Mouse (Mus musculus) embryonic facial prominence, embryonic 15.5 days (tissue): ENCODE results near the gene Dync1li2. TPM values are rescaled to one million over a fixed set of nuclear protein-coding genes. Genes with fewer than 3 reads are reported as not detected.

Experiments
- ATAC-seq: fragments of 200-750 bp; cut with Nextera tagmentation; 2 replicates; pipeline ENCODE4 v1.8.0; 2017; ENCODE audit warnings: low read depth, moderate TSS enrichment; ENCODE audit not compliant: insufficient number of reproducible peaks, low FRiP score, low TSS enrichment
- H3K27ac ChIP-seq: fragments of 300-500 bp; sonication (generic); replicated peaks from 2 replicates; pipeline ENCODE4 v1.5.1; 2015; ENCODE audit warnings: mild to moderate bottlenecking, inconsistent platforms
- H3K27me3 ChIP-seq: fragments of 300-500 bp; sonication (generic); 2 replicates; pipeline ENCODE4 v1.6.1; 2015; ENCODE audit warnings: inconsistent platforms
- H3K36me3 ChIP-seq: fragments of 300-500 bp; sonication (generic); 2 replicates; pipeline ENCODE4 v1.6.1; 2015; ENCODE audit warnings: mild to moderate bottlenecking, inconsistent platforms
- H3K4me1 ChIP-seq: fragments of 300-500 bp; sonication (generic); 2 replicates; pipeline ENCODE4 v1.6.1; 2015; ENCODE audit warnings: inconsistent platforms
- H3K4me2 ChIP-seq: fragments of 300-500 bp; sonication (generic); replicated peaks from 2 replicates; pipeline ENCODE4 v1.6.1; 2015; ENCODE audit warnings: mild to moderate bottlenecking, inconsistent platforms
- H3K4me3 ChIP-seq: fragments of 300-500 bp; sonication (generic); replicated peaks from 2 replicates; pipeline ENCODE4 v1.5.1; 2015; ENCODE audit warnings: mild to moderate bottlenecking, inconsistent platforms
- H3K9ac ChIP-seq: fragments of 300-500 bp; sonication (generic); 2 replicates; pipeline ENCODE4 v1.6.1; 2015; ENCODE audit warnings: inconsistent platforms
- H3K9me3 ChIP-seq: fragments of 300-500 bp; sonication (generic); replicated peaks from 2 replicates; pipeline ENCODE4 v1.6.1; 2016; ENCODE audit warnings: inconsistent platforms
- WGBS: fragments of 180-500 bp; shearing (Covaris S2); methylation state at CpG from one replicate; pipeline ENCODE4 v1.1.7; 2015; 5-methylcytosine and 5-hydroxymethylcytosine counted together
- polyA plus RNA-seq: library from polyadenylated mRNA; unstranded; fragments of >200 nt; fragmentation: Nextera tagmentation; extraction: Ambion mirVana; gene quantifications from 2 replicates; pipeline ENCODE4 v1.2.1, GENCODE M21; 2015

The Dync1li2 gene
- polyA plus RNA-seq, 1 experiment from 2014 or later: 63.0 TPM

GRCm38 (mm10) chr8:104380269-104380668 is 62.6 kb downstream of the Dync1li2 start:
- Histone ChIP-seq H3K9me3 (no peaks in the 10 kb centered on the region), H3K36me3 (no peaks in the 10 kb centered on the region), H3K4me1 (peaks cover 44% of the 10 kb centered on the region), H3K4me2 (no peak overlapping the region), H3K4me3 (no peak overlapping the region), H3K9ac (no peak overlapping the region), H3K27ac (no peak overlapping the region), H3K27me3 (no peaks in the 10 kb centered on the region)
- 85% methylated on average over 7 of the region's 7 CpGs for WGBS
- no peak for ATAC-seq

DNA sequence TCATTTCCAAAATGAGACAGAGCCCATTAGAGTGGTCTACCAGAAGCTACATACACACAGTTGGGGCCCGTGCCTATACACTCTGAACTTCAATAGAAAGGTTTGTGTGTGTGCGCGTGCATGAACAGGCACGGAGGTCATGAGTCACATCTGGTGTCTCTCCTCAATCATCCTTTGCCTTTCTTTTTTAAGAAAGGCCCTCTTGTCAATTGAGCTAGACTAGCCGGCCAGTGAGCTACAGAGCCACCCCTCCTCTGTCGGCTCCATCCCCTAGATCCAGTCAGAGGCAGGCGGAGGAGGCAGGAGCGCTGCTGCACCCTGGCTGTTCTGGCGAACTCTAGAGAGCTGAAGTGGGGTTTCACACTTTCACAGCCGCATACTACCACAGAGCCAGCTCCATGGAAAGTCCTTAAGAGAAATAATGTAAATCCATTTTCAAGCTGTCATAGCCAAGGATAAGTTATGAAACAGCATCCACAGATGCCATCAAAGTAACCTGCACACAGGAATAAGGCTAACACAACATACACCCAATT is 63.5 kb downstream of the Dync1li2 start:
- H3K9ac ChIP-seq: no peak overlapping the region

DNA sequence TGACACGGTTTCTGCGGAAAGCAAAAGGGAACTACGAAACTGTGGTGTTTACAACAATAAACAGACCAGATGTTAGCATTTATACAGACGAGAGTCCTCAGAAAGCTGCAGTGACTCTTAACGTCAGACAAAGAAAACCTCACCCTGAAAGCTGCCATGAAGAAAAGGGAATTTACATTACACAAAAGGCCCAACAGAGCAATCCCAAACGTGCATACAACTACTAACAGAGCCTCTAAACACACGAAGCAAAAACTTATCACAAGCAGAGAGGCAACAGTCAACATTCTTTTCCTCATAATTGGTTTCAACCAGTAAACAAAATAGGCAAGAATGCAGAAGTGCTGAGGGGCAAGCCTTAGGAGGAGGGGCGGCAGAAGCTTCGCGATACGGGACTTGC is 66.2 kb downstream of the Dync1li2 start:
- H3K4me2 ChIP-seq: no peak overlapping the region
- no peaks in the 10 kb centered on the region for H3K27me3 ChIP-seq
- H3K4me3 ChIP-seq: no peak overlapping the region
- H3K4me1 ChIP-seq: peaks cover 32% of the 10 kb centered on the region
- no peak overlapping the region for H3K9ac ChIP-seq
- peak overlapping the region; percentile 12; the same call in 1 of the 2 replicates for H3K27ac ChIP-seq
- WGBS: 36% methylated on average over 11 of the region's 11 CpGs
- no peak for ATAC-seq
- no peaks in the 10 kb centered on the region for H3K9me3 ChIP-seq
- no peaks in the 10 kb centered on the region for H3K36me3 ChIP-seq

More for the DNA sequence above, 63.5 kb downstream of the Dync1li2 start:
- WGBS: 46% methylated on average over 10 of the region's 10 CpGs
- Histone ChIP-seq H3K27ac (no peak overlapping the region), H3K27me3 (no peaks in the 10 kb centered on the region), H3K4me1 (peaks cover 48% of the 10 kb centered on the region), H3K9me3 (no peaks in the 10 kb centered on the region), H3K36me3 (no peaks in the 10 kb centered on the region), H3K4me2 (no peak overlapping the region), H3K4me3 (no peak overlapping the region)
- ATAC-seq: no peak

DNA sequence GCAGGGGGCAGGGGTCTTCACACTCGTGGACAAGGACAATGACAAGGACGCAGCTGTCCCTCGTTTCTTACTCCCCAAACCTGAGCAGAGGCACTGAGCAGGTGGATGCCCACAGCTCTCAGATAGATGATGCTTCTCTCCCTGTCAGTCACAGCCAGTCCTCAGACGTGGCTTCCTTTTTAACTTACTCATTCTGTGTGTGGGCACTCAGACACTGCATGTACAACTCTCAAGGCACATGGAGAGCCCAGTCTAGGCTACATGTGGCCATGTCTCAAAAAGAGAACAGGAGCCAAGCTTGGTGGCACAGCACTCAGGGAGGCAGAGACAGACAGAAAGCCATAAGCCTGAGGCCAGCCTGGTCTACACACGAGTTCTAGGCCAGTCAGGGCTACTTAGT is 66.9 kb downstream of the Dync1li2 start:
- no peaks in the 10 kb centered on the region for H3K27me3 ChIP-seq
- no peaks in the 10 kb centered on the region for H3K9me3 ChIP-seq
- no peak overlapping the region for H3K4me2 ChIP-seq
- H3K36me3 ChIP-seq: no peaks in the 10 kb centered on the region
- H3K9ac ChIP-seq: no peak overlapping the region
- WGBS: 68% methylated on average over 5 of the region's 5 CpGs
- no peak overlapping the region for H3K4me3 ChIP-seq
- no peak for ATAC-seq
- peak overlapping the region; percentile 73 for H3K27ac ChIP-seq
- peaks cover 29% of the 10 kb centered on the region for H3K4me1 ChIP-seq

DNA sequence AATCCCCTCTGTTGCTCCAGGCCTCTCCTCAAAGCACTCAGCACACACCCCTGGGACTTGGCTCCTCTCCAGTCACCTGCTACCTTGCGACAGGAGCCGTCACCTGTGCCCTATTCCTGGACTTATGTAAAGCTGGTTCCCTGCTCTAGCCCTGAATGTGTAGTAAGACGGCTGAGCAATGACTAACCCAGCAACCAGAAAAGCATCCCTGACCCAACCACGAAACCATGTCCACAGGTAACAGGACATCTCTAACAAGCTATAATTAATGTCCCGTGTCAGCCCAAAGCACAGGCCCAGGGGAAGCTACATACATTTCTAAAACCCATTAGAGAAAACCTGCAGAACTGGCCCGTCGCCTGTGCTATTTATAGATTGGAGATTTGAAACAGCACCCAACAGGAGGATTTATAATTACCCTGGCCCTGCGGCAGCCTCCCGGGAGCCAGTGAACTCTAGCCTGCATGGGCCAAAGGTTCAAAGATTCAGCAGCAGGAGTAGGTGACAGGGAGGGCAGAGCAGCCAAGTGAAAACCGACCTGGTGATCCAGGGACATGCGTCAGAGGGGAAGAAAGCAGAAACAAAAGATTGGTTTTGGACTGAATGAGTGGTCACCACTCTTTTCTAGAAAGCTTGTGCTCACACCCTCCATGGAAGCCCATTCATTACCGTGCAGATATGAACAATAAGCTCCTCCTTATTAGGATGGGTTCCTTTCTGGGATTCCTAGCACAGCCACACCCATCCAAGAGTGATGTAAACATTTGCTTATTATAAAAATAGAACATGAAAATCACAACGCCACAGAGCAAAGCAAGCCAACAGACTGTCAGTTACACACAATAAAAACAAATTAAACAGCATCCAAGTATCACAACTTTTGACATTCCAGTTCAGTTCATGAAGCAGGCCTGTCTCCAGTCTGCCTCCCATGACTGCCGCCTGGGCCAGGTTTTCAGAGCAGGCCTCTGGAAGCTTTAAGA is 67.7 kb downstream of the Dync1li2 start:
- Histone ChIP-seq H3K27me3 (no peaks in the 10 kb centered on the region), H3K9me3 (no peaks in the 10 kb centered on the region), H3K4me3 (no peak overlapping the region), H3K27ac (peak overlapping the region; percentile 73), H3K4me2 (0 out of 2 replicates have a peak overlapping the region, but pooled peaks have one; percentile 4), H3K9ac (no peak overlapping the region), H3K36me3 (no peaks in the 10 kb centered on the region), H3K4me1 (peaks cover 30% of the 10 kb centered on the region)
- ATAC-seq: peak; percentile 52
- 41% methylated on average over 14 of the region's 14 CpGs for WGBS

DNA sequence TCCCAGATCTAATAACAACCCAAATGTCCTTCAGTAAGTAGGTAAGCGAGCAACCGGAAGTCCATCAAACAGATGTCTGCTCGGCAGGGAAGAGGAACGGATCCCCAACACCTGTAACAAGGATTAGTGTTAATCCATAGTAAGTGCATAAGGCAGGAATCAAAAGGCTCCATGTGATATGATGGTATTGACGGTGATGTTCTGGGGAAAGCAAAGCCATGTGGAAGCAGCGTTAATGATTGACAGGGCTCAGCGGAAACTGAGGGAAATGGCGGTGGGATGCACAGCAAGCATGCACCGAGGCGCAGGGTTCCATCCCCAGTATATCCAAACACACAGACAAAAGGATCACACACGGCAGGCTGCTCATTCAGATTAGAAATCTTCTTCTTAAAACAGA is 68.6 kb downstream of the Dync1li2 start:
- Histone ChIP-seq H3K27me3 (no peaks in the 10 kb centered on the region), H3K4me2 (no peak overlapping the region), H3K9ac (no peak overlapping the region), H3K9me3 (no peaks in the 10 kb centered on the region), H3K4me1 (peaks cover 39% of the 10 kb centered on the region), H3K27ac (no peak overlapping the region), H3K36me3 (no peaks in the 10 kb centered on the region), H3K4me3 (no peak overlapping the region)
- 55% methylated on average over 11 of the region's 11 CpGs for WGBS
- ATAC-seq: no peak

GRCm38 (mm10) chr8:104373779-104374178 is 69.1 kb downstream of the Dync1li2 start:
- Histone ChIP-seq H3K9ac (no peak overlapping the region), H3K36me3 (no peaks in the 10 kb centered on the region), H3K27ac (no peak overlapping the region), H3K9me3 (no peaks in the 10 kb centered on the region), H3K4me1 (peaks cover 40% of the 10 kb centered on the region), H3K4me3 (no peak overlapping the region), H3K4me2 (no peak overlapping the region), H3K27me3 (no peaks in the 10 kb centered on the region)
- WGBS: 77% methylated on average over 11 of the region's 11 CpGs
- no peak for ATAC-seq

DNA sequence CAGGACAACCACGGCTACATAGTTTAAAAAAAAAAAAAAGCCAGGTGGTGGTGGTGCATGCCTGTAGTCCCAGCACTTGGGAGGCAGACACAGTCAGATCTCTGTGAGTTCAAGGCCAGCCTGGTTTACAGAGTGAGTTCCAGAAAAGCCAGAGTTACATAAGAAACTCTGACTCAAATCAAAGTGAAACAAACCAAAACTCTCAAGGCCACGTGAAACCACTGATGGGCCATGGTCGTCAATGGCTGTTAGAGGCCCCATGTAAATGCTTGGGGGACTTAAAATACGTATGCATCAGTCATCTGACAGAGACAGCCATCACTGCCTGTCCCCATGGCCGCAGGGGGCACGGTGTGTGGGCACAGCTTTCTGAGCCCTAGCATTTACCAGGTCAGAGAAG is 71.7 kb downstream of the Dync1li2 start:
- 87% methylated on average over 6 of the region's 6 CpGs for WGBS
- H3K27ac ChIP-seq: no peak overlapping the region
- H3K36me3 ChIP-seq: no peaks in the 10 kb centered on the region
- H3K4me1 ChIP-seq: peaks cover 39% of the 10 kb centered on the region
- no peak for ATAC-seq
- no peak overlapping the region for H3K4me2 ChIP-seq
- H3K4me3 ChIP-seq: no peak overlapping the region
- H3K9me3 ChIP-seq: no peaks in the 10 kb centered on the region
- H3K27me3 ChIP-seq: no peaks in the 10 kb centered on the region
- no peak overlapping the region for H3K9ac ChIP-seq

DNA sequence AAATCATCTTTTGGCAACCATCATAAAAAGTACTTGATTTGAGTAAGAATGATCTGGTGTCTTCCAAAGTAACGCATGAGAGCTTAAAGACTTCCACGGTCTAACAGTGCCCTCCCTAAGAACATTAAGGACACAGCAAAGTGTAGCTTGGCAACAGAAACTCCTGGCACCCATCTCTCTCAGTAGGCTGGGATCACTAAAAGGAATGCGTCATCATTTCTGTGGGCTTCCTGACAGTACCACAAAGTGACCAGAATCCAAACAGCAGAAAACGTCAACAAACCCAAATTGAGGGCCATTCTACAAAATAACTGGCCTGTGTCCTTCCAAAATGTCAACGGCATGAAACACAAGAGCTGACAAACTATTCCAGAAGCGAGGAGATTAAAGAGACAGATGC is 72.8 kb downstream of the Dync1li2 start:
- Histone ChIP-seq H3K27me3 (no peaks in the 10 kb centered on the region), H3K9ac (no peak overlapping the region), H3K4me3 (no peak overlapping the region), H3K4me1 (peaks cover 29% of the 10 kb centered on the region), H3K4me2 (no peak overlapping the region), H3K36me3 (no peaks in the 10 kb centered on the region), H3K9me3 (no peaks in the 10 kb centered on the region), H3K27ac (no peak overlapping the region)
- no peak; the same call in 1 of the 2 replicates for ATAC-seq
- WGBS: 72% methylated on average over 6 of the region's 6 CpGs

DNA sequence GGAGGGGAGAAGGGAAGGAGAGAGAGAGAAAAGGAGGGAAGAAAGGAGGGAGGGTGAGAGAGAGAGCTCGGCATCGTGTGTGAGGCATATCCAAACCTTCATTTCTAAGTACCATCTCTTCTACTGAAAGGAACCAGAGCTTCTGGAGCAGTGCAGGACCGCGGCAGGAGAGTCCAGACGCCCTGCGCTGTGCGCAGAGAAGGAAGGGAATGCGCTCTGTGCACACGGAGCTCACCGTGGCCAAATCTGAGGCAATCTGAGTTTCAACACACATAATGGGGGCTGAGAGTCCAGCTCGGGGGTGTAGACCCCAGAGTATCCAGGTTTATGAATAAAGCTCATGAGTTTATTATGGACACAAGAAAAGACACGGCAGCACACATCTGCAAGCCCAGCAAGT is 73.3 kb downstream of the Dync1li2 start:
- Histone ChIP-seq H3K36me3 (no peaks in the 10 kb centered on the region), H3K9ac (no peak overlapping the region), H3K4me1 (peaks cover 25% of the 10 kb centered on the region), H3K4me2 (no peak overlapping the region), H3K27me3 (no peaks in the 10 kb centered on the region), H3K27ac (no peak overlapping the region), H3K4me3 (no peak overlapping the region), H3K9me3 (no peaks in the 10 kb centered on the region)
- no peak for ATAC-seq
- WGBS: 77% methylated on average over 12 of the region's 12 CpGs
